Mouse (Mus musculus) midbrain, embryonic 11.5 days (tissue): Measurements from ENCODE around the gene Sqstm1. TPM values are rescaled to one million over a fixed set of nuclear protein-coding genes. Genes with fewer than 3 reads are reported as not detected.

Experiments
- ATAC-seq: fragments of 200-750 bp; cut with Nextera tagmentation; 2 replicates; pipeline ENCODE4 v1.8.0; 2017; ENCODE audit warnings: moderate TSS enrichment, moderate library complexity; ENCODE audit not compliant: low FRiP score
- DNase-seq: peaks from one replicate; pipeline ENCODE4 v3.0.0; 2015; ENCODE audit warnings: low spot score; ENCODE audit errors: missing footprints
- H3K27ac ChIP-seq: fragments of 300-500 bp; sonication (generic); 2 replicates; pipeline ENCODE4 v1.5.1; 2014; ENCODE audit warnings: low read depth, low read length
- H3K27me3 ChIP-seq: fragments of 300-500 bp; sonication (generic); 2 replicates; pipeline ENCODE4 v1.6.1; 2014; ENCODE audit warnings: mild to moderate bottlenecking, low read length, moderate library complexity, mixed read lengths; ENCODE audit not compliant: control insufficient read depth, insufficient read depth
- H3K36me3 ChIP-seq: fragments of 300-500 bp; sonication (generic); 2 replicates; pipeline ENCODE4 v1.6.1; 2014; ENCODE audit warnings: mild to moderate bottlenecking, low read length, moderate library complexity, mixed read lengths; ENCODE audit not compliant: control insufficient read depth, insufficient read depth
- H3K4me1 ChIP-seq: fragments of 300-500 bp; sonication (generic); 2 replicates; pipeline ENCODE4 v1.6.1; 2014; ENCODE audit warnings: low read length; ENCODE audit not compliant: control insufficient read depth, insufficient read depth
- H3K4me2 ChIP-seq: fragments of 300-500 bp; sonication (generic); 2 replicates; pipeline ENCODE4 v1.6.1; 2014; ENCODE audit warnings: mild to moderate bottlenecking, moderate library complexity
- H3K4me3 ChIP-seq: fragments of 300-500 bp; sonication (generic); 2 replicates; pipeline ENCODE4 v1.5.1; 2014; ENCODE audit warnings: low read depth, low read length
- H3K9ac ChIP-seq: fragments of 300-500 bp; sonication (generic); 2 replicates; pipeline ENCODE4 v1.6.1; 2014; ENCODE audit warnings: low read length
- H3K9me3 ChIP-seq: fragments of 300-500 bp; sonication (generic); 2 replicates; pipeline ENCODE4 v1.6.1; 2016; ENCODE audit warnings: low read length; ENCODE audit not compliant: control insufficient read depth
- WGBS: fragments of 180-500 bp; shearing (Covaris S2); extraction: QIAGEN DNeasy Blood & Tissue Kit; methylation state at CpG from one replicate; pipeline ENCODE4 v1.1.7; 2014; 5-methylcytosine and 5-hydroxymethylcytosine counted together
- microRNA-seq: library from miRNA; unstranded; fragments of <30 nt; microRNA quantifications from one replicate; pipeline ENCODE4, GENCODE M21; 2017
- polyA plus RNA-seq: library from polyadenylated mRNA; unstranded; fragments of >200 nt; fragmentation: Nextera tagmentation; extraction: Ambion mirVana; gene quantifications from 2 replicates; pipeline ENCODE4 v1.2.1, GENCODE M21; 2014

Sqstm1 gene
- polyA plus RNA-seq, 1 experiment from 2014 or later = 156 TPM

DNA sequence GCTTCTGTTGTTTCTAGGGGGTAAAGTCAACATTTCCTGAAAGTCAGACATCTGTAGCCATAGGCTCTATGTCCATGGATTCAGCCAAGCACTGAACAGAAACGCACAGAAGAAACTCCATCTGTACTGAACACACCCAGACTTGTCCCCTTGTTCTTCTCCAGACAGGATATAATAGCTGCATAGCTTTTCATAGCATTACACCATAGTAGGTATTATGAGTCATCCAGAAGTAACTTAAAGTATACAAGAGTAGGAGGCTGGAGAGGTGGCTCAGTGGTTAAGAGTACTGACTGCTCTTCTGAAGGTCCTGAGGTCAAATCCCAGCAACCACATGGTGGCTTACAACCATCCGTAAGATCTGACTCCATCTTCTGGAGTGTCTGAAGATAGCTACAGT is 54.8 kb downstream of the Sqstm1 start:
- 90% methylated on average over 2 of the region's 2 CpGs for WGBS
- H3K9ac ChIP-seq = no peak overlapping the region
- no peaks in the 10 kb centered on the region for H3K9me3 ChIP-seq
- ATAC-seq = no peak
- no peak overlapping the region for H3K4me2 ChIP-seq
- no peak overlapping the region for H3K27ac ChIP-seq
- H3K36me3 ChIP-seq = peaks cover 25% of the 10 kb centered on the region
- H3K27me3 ChIP-seq = no peaks in the 10 kb centered on the region
- H3K4me1 ChIP-seq = no peaks in the 10 kb centered on the region
- no peak overlapping the region for H3K4me3 ChIP-seq
- no peak for DNase-seq

DNA sequence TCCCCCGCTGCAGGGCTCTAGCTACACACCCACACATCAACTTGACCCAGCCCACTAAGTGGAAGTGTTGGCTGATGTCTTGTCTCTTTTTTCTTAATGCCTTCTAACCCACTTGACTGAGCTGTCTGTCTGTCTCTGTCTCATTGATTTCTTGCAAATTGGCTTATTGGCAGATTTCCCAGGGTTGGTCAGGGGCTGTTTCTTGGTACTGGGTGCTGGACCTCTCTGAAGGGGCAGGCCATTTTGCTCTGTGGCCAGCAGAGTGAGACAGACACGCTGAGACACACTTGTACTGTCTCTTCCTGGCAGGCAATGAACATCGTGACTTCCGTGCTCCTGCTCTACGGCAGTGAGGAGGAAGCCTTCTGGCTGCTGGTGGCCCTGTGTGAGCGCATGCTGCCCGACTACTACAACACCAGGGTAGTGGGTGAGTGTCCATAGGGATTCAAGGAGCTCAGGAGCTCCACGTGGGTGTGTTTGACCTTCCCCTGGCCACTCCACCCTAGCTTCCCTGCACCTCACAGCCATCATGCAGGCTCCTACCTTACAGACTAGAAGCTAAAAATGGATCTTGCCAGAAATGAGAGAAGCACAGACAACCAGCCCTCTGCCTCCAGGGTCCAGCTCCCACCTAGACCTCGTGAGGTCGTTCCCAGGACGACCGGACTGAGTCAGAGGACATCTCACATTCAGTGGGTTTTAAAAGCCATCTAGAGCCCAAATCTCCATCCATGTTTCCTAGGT is 55.7 kb downstream of the Sqstm1 start:
- no peaks in the 10 kb centered on the region for H3K27me3 ChIP-seq
- H3K4me2 ChIP-seq = no peak overlapping the region
- ATAC-seq (no peak), DNase-seq (no peak)
- H3K9ac ChIP-seq = no peak overlapping the region
- H3K4me3 ChIP-seq = no peak overlapping the region
- H3K36me3 ChIP-seq = peaks cover 31% of the 10 kb centered on the region
- no peaks in the 10 kb centered on the region for H3K9me3 ChIP-seq
- WGBS = 93% methylated on average over 12 of the region's 12 CpGs
- no peak overlapping the region for H3K27ac ChIP-seq
- no peaks in the 10 kb centered on the region for H3K4me1 ChIP-seq

DNA sequence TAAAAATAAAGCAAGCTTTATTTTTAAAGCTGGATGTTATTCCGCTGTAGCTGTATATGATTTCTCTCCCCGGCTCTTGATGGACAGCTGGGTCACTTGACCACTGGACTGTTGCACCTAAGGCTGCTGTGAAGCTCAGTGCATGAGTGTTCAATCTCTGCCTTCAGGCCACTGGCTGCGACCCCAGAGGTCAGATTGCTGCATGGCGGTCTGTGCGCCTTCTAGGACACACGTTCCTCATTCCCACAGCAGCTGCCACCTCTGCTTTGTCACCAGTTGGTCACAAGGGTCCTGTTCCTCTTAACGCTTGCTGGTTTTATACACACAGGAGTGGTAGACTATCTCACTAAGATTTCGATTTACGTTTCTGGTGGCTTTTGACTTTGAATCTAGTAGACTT is 56.5 kb downstream of the Sqstm1 start:
- H3K9me3 ChIP-seq = no peaks in the 10 kb centered on the region
- 75% methylated on average over 9 of the region's 9 CpGs for WGBS
- no peak overlapping the region for H3K4me3 ChIP-seq
- H3K9ac ChIP-seq = no peak overlapping the region
- ATAC-seq = no peak
- no peak overlapping the region for H3K4me2 ChIP-seq
- H3K27ac ChIP-seq = no peak overlapping the region
- DNase-seq = no peak
- no peaks in the 10 kb centered on the region for H3K27me3 ChIP-seq
- H3K36me3 ChIP-seq = peaks cover 36% of the 10 kb centered on the region
- H3K4me1 ChIP-seq = no peaks in the 10 kb centered on the region

DNA sequence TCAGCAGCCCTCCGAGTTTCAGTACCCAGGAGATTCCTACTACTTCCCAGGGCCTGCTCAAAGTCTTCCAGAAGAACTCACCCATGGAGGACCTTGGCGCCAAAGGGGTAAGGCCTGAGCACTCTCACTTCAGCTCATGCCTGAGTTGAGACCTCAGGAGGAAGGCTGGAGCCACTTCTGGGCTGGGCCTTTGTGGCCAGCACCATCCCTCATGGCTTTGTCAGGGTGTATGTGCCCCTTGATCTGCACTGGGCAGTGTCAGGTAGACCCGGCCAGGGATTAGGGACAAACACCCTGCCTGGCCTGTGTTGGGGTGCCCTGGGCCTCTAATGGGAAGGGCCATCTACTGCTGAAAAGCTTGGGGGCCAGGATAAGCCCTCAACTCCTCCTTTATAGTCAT is 59.3 kb downstream of the Sqstm1 start:
- Histone ChIP-seq H3K4me2 (no peak overlapping the region), H3K36me3 (peaks cover 33% of the 10 kb centered on the region), H3K4me3 (no peak overlapping the region), H3K27me3 (no peaks in the 10 kb centered on the region), H3K27ac (no peak overlapping the region), H3K9me3 (no peaks in the 10 kb centered on the region), H3K9ac (no peak overlapping the region), H3K4me1 (no peaks in the 10 kb centered on the region)
- ATAC-seq (no peak), DNase-seq (no peak)
- 83% methylated on average over 3 of the region's 3 CpGs for WGBS

DNA sequence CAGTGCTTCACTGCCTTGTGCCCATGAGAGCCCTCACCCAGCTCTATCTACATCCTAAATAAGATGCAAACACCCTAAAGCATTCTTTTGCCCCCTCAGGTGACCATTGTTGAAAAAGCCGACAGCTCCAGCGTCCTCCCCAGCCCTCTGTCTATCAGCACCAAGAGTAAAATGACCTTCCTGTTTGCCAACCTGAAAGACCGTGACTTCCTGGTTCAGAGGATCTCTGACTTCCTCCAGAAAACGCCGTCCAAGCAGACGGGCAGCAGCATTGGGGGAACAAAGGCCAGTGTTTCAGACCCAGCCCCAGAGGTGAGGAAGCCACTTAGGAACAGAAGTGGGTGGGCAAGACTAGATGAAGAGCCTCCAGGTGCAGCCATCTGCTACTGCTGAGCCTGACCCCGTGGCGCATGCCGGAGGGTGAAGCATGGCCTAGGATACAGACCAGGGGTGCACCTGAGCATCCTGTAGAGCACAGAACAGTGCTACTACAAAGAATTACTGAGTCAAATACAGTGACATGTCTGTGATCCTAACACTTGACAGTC is 61.0 kb downstream of the Sqstm1 start:
- 93% methylated on average over 9 of the region's 9 CpGs for WGBS
- H3K27me3 ChIP-seq = no peaks in the 10 kb centered on the region

More for the DNA sequence above, 61.0 kb downstream of the Sqstm1 start:
- no peak overlapping the region for H3K4me3 ChIP-seq
- no peak overlapping the region for H3K4me2 ChIP-seq
- H3K9me3 ChIP-seq = no peaks in the 10 kb centered on the region
- peaks cover 30% of the 10 kb centered on the region for H3K36me3 ChIP-seq
- no peaks in the 10 kb centered on the region for H3K4me1 ChIP-seq
- H3K27ac ChIP-seq = no peak overlapping the region
- ATAC-seq (no peak), DNase-seq (no peak)
- H3K9ac ChIP-seq = no peak overlapping the region

Small RNAs within 50 kb of the gene (microRNA-seq; reads per million reads assigned to microRNA genes)
- gene Mir6919 = not detected

Other genes starting within 250 kb of the Sqstm1 start
- 90.9 and 91.0 TPM in 2 replicates for gene Rnf130, start 185.5 kb downstream of the Sqstm1 start, polyA plus RNA-seq
- gene Tbc1d9b, start 79.4 kb downstream of the Sqstm1 start, polyA plus RNA-seq = 27.6 and 30.0 TPM in 2 replicates
- gene Mrnip, start 36.4 kb downstream of the Sqstm1 start, polyA plus RNA-seq = 20.0 and 22.8 TPM in 2 replicates
- gene Mgat4b, start 63 bp upstream of the Sqstm1 start, polyA plus RNA-seq = 13.4 and 18.7 TPM in 2 replicates
- 0.59 and 0.92 TPM in 2 replicates for gene Ltc4s, start 27.8 kb upstream of the Sqstm1 start, polyA plus RNA-seq
- gene Maml1, start 81.5 kb upstream of the Sqstm1 start, polyA plus RNA-seq = 9.5 and 10.7 TPM in 2 replicates
- 237 and 254 TPM in 2 replicates for gene Canx, start 114.8 kb upstream of the Sqstm1 start, polyA plus RNA-seq
- gene Cby3, start 143.6 kb upstream of the Sqstm1 start, polyA plus RNA-seq = not detected in 2 replicates
- gene Hnrnph1, start 166.2 kb upstream of the Sqstm1 start, polyA plus RNA-seq = 848 and 902 TPM in 2 replicates
- 24.7 and 27.3 TPM in 2 replicates for gene Rufy1, start 220.3 kb upstream of the Sqstm1 start, polyA plus RNA-seq